Comparison of ENCODE assay signal across 28 mouse cellular contexts in genomic region chr4:95713271-95713670, GRCm38 (mm10).
"Had no signal": no experiment of that assay in that cellular context is flagged by ENCODE, and none has a peak within 500 bp of the region (broad histone marks: within the 10 kb centered on the region; RNA-seq: fewer than 3 reads in every experiment).

No protein-coding gene starts in this region.

- H3K9me3 ChIP-seq: heart, embryonic 12.5 days; heart, embryonic 13.5 days; heart, embryonic 15.5 days; hindbrain, embryonic 10.5 days; hindbrain, embryonic 12.5 days; hindbrain, embryonic 13.5 days; hindbrain, embryonic 15.5 days; intestine, embryonic 15.5 days; kidney, embryonic 15.5 days had no signal

- H3K36me3 ChIP-seq: heart, embryonic 12.5 days; heart, embryonic 13.5 days; heart, embryonic 15.5 days; hindbrain, embryonic 10.5 days; hindbrain, embryonic 12.5 days; hindbrain, embryonic 13.5 days; hindbrain, embryonic 15.5 days; intestine, embryonic 15.5 days; kidney, embryonic 15.5 days had no signal

- H3K4me1 ChIP-seq: hindbrain, embryonic 10.5 days; hindbrain, embryonic 12.5 days; hindbrain, embryonic 13.5 days; hindbrain, embryonic 15.5 days; intestine, embryonic 15.5 days; kidney, embryonic 15.5 days had no signal

- H3K27ac ChIP-seq: heart, embryonic 13.5 days; heart, embryonic 15.5 days; hindbrain, embryonic 10.5 days; hindbrain, embryonic 12.5 days; hindbrain, embryonic 13.5 days; hindbrain, embryonic 14.5 days; hindbrain, embryonic 15.5 days; hindbrain, postnatal 0 days; intestine, embryonic 15.5 days; kidney, embryonic 15.5 days; kidney, postnatal 0 days; layer of hippocampus, adult 2 months; left cerebral cortex, adult 2 months had no signal

- H3K9ac ChIP-seq: heart, embryonic 12.5 days; heart, embryonic 13.5 days; heart, embryonic 15.5 days; hindbrain, embryonic 12.5 days; hindbrain, embryonic 13.5 days; hindbrain, embryonic 14.5 days; hindbrain, embryonic 15.5 days; intestine, embryonic 15.5 days; kidney, embryonic 15.5 days had no signal

- DNase-seq: heart, postnatal 10 days; heart, postnatal 14 days; heart, postnatal 36 days; heart, postnatal 4 days; kidney, adult 11 months; kidney, adult 18-20 months; kidney, adult 2 months; kidney, adult 8-10 months; kidney, adult 9 months; kidney, postnatal 10 days; kidney, postnatal 14 days; kidney, postnatal 25 days; kidney, postnatal 4 days; layer of hippocampus, postnatal 36 days had no signal

- H3K4me3 ChIP-seq: heart, embryonic 12.5 days; heart, embryonic 13.5 days; heart, embryonic 15.5 days; hindbrain, embryonic 10.5 days; hindbrain, embryonic 12.5 days; hindbrain, embryonic 13.5 days; hindbrain, embryonic 15.5 days; intestine, embryonic 15.5 days; kidney, embryonic 15.5 days; layer of hippocampus, adult 2 months; left cerebral cortex, adult 2 months had no signal

- H3K27me3 ChIP-seq: heart, embryonic 12.5 days; heart, embryonic 13.5 days; heart, embryonic 15.5 days; hindbrain, embryonic 12.5 days; hindbrain, embryonic 13.5 days; hindbrain, embryonic 15.5 days; intestine, embryonic 15.5 days; kidney, embryonic 15.5 days had no signal

- H3K4me2 ChIP-seq: heart, embryonic 12.5 days; heart, embryonic 13.5 days; heart, embryonic 15.5 days; hindbrain, embryonic 12.5 days; hindbrain, embryonic 13.5 days; hindbrain, embryonic 14.5 days; hindbrain, embryonic 15.5 days; intestine, embryonic 15.5 days; kidney, embryonic 15.5 days had no signal
